9 mouse cellular contexts compared by ENCODE assay signal in genomic region chr5:150152071-150152879, GRCm38 (mm10). TPM values are rescaled to one million over a fixed set of nuclear protein-coding genes. Genes with fewer than 3 reads are reported as not detected.
DNase-seq lines count a peak whose midpoint lies in the region; ATAC-seq and TF ChIP-seq lines count a peak whose summit lies in the region.
"Had no signal": no experiment of that assay in that cellular context is flagged by ENCODE, and none has a peak within 500 bp of the region (broad histone marks: within the 10 kb centered on the region; RNA-seq: fewer than 3 reads in every experiment).

No protein-coding gene starts in this region.

- ATAC-seq in forebrain, postnatal 0 days: peak; percentile 58
- ATAC-seq in limb, embryonic 13.5 days (ENCODE audit: low FRiP score, low read depth): peak; percentile 85

- intact Hi-C loops in left cerebral cortex, adult 2 months (cut with DNase I): no loop called here

- no peaks in the 10 kb centered on the region for H3K27me3 ChIP-seq in forebrain, postnatal 0 days (ENCODE audit: insufficient read depth, low read length)
- no peaks in the 10 kb centered on the region for H3K27me3 ChIP-seq in limb, embryonic 13.5 days
- H3K27me3 ChIP-seq in thymus, adult 2 months (ENCODE audit: control insufficient read depth, insufficient read depth, low read length): no peaks in the 10 kb centered on the region

- peaks cover 13% of the 10 kb centered on the region; the same call in 1 of the 2 replicates for H3K4me1 ChIP-seq in forebrain, postnatal 0 days (ENCODE audit: insufficient read depth)
- peaks cover 10% of the 10 kb centered on the region for H3K4me1 ChIP-seq in limb, embryonic 13.5 days
- no peaks in the 10 kb centered on the region for H3K4me1 ChIP-seq in thymus, adult 2 months (replicated peaks; ENCODE audit: control insufficient read depth, insufficient read depth, low read length)

- no peak for TF ChIP-seq CTCF in left cerebral cortex, adult 2 months (IDR thresholded peaks at IDR 0.05)
- TF ChIP-seq CTCF in forebrain, postnatal 0 days (IDR thresholded peaks at IDR 0.05; ENCODE audit: low read depth): no peak
- TF ChIP-seq CTCF in thymus, adult 2 months (IDR thresholded peaks at IDR 0.05; ENCODE audit: borderline replicate concordance, control insufficient read depth, extremely low read depth, insufficient read depth, low read length, poor library complexity): no peak

- WGBS in forebrain, postnatal 0 days: 47% methylated on average over 22 of the region's 22 CpGs
- WGBS in limb, embryonic 13.5 days: 52% methylated on average over 22 of the region's 22 CpGs
- WGBS in thymus, adult 2 months: 90% methylated on average over 22 of the region's 22 CpGs

- no peaks in the 10 kb centered on the region for H3K36me3 ChIP-seq in forebrain, postnatal 0 days (ENCODE audit: insufficient read depth)
- no peaks in the 10 kb centered on the region for H3K36me3 ChIP-seq in limb, embryonic 13.5 days
- H3K36me3 ChIP-seq in thymus, adult 2 months (ENCODE audit: control insufficient read depth, insufficient read depth, low read length): no peaks in the 10 kb centered on the region

- no peak for DNase-seq in left cerebral cortex, adult 2 months (ENCODE audit: extremely low spot score in 1 of 2, low spot score in 2 of 2)
- DNase-seq in left cerebral cortex, adult 18-20 months (ENCODE audit: low spot score in 2 of 2): no peak
- DNase-seq in cerebellum, postnatal 10 days: peak; percentile 92 to 93
- no peak for DNase-seq in forebrain, postnatal 0 days
- peak; percentile 69 for DNase-seq in testis, postnatal 10 days (ENCODE audit: low spot score)
- DNase-seq in thymus, adult 2 months: no peak
- DNase-seq in frontal cortex, adult 2 months (ENCODE audit: extremely low spot score in 1 of 2, low spot score in 1 of 2): no peak

- peak overlapping the region; percentile 65; the same call in 1 of the 2 replicates for H3K27ac ChIP-seq in left cerebral cortex, adult 2 months
- peak overlapping the region; percentile 64 for H3K27ac ChIP-seq in forebrain, postnatal 0 days (ENCODE audit: low read depth, low read length)
- H3K27ac ChIP-seq in limb, embryonic 13.5 days: no peak overlapping the region; the same call in 1 of the 2 replicates
- no peak overlapping the region for H3K27ac ChIP-seq in thymus, adult 2 months (ENCODE audit: control insufficient read depth, insufficient read depth, low read length)
- H3K27ac ChIP-seq: macrophage had no signal

- no peaks in the 10 kb centered on the region for H3K9me3 ChIP-seq in forebrain, postnatal 0 days (ENCODE audit: low read length)
- no peaks in the 10 kb centered on the region for H3K9me3 ChIP-seq in limb, embryonic 13.5 days

- H3K9ac ChIP-seq in forebrain, postnatal 0 days: no peak overlapping the region
- H3K9ac ChIP-seq in limb, embryonic 13.5 days: peak overlapping the region; percentile 54

- H3K4me2 ChIP-seq in forebrain, postnatal 0 days (ENCODE audit: low read depth): no peak overlapping the region
- peak overlapping the region; percentile 40 for H3K4me2 ChIP-seq in limb, embryonic 13.5 days (replicated peaks)

- no peak for TF ChIP-seq POLR2A in thymus, adult 2 months (IDR thresholded peaks at IDR 0.05; ENCODE audit: control insufficient read depth, extremely low read depth, insufficient read depth, low read length, poor library complexity)

- no peak overlapping the region for H3K4me3 ChIP-seq in left cerebral cortex, adult 2 months
- no peak overlapping the region for H3K4me3 ChIP-seq in forebrain, postnatal 0 days (ENCODE audit: low read depth, low read length)
- H3K4me3 ChIP-seq in limb, embryonic 13.5 days: no peak overlapping the region
- H3K4me3 ChIP-seq in thymus, adult 2 months (ENCODE audit: control insufficient read depth, insufficient read depth, low read length): no peak overlapping the region

RNA-seq across cellular contexts. Expression of gene Fry, which starts 33.8 kb away (rescaled TPM):
- total RNA-seq in left cerebral cortex, adult 2 months (2021): 100 to 1,000 TPM; 194 to 203 TPM
- total RNA-seq in left cerebral cortex, adult 18-20 months (2021): 100 to 1,000 TPM; 164 to 168 TPM
- 111 and 130 TPM in 2 replicates for total RNA-seq in forebrain, postnatal 0 days (2014; rRNA removed)
- polyA plus RNA-seq in forebrain, postnatal 0 days (2015; fragmentation: Nextera tagmentation; extraction: Ambion mirVana): 31.5 and 47.6 TPM in 2 replicates
- 8.9 and 10.8 TPM in 2 replicates for polyA plus RNA-seq in limb, embryonic 13.5 days (2015; fragmentation: Nextera tagmentation; extraction: Ambion mirVana)
- 9.3 and 9.8 TPM in 2 replicates for polyA plus RNA-seq in thymus, adult 2 months (2012; rRNA removed)
- 73.7 and 80.9 TPM in 2 replicates for polyA plus RNA-seq in frontal cortex, adult 2 months (2012; rRNA removed)

Comparison
In these comparisons a context has a peak if more than half of its experiments do, and no peak if none do; other contexts are left out.
1. DNase-seq: peak in cerebellum, postnatal 10 days (2 of 2) and testis, postnatal 10 days (single experiment); none in left cerebral cortex, adult 2 months (0 of 2), left cerebral cortex, adult 18-20 months (0 of 2), forebrain, postnatal 0 days (single experiment), thymus, adult 2 months (single experiment) and frontal cortex, adult 2 months (0 of 2).
2. H3K27ac ChIP-seq: peak in left cerebral cortex, adult 2 months (single experiment) and forebrain, postnatal 0 days (single experiment); none in limb, embryonic 13.5 days (single experiment) and thymus, adult 2 months (single experiment).